Mouse (Mus musculus): Measurements from ENCODE around the gene Tekt4.

Gene Tekt4

DNA sequence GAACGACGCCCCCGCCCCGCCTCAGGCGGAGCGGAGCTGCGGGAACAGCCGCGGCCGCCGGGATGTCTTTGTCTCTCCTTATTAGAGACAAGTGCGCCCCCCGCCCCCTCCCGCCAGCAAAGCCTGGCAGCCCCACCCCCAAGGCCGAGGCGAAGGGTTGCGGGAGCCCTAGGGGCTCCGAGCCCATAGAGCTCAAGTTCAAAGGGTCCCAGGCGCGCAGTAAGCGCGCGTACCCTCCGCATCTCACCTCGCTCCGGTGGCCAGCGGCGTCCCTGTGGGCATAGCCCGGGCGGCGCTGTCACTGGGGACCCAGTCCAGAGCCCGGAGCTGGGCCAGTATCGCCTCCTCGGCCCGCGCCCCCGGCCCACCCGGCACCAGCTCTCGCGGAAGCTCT is 21.2 kb upstream of the Tekt4 start:
- DNase-seq (ENCODE audit: low spot score), result peak; percentile 43

DNA sequence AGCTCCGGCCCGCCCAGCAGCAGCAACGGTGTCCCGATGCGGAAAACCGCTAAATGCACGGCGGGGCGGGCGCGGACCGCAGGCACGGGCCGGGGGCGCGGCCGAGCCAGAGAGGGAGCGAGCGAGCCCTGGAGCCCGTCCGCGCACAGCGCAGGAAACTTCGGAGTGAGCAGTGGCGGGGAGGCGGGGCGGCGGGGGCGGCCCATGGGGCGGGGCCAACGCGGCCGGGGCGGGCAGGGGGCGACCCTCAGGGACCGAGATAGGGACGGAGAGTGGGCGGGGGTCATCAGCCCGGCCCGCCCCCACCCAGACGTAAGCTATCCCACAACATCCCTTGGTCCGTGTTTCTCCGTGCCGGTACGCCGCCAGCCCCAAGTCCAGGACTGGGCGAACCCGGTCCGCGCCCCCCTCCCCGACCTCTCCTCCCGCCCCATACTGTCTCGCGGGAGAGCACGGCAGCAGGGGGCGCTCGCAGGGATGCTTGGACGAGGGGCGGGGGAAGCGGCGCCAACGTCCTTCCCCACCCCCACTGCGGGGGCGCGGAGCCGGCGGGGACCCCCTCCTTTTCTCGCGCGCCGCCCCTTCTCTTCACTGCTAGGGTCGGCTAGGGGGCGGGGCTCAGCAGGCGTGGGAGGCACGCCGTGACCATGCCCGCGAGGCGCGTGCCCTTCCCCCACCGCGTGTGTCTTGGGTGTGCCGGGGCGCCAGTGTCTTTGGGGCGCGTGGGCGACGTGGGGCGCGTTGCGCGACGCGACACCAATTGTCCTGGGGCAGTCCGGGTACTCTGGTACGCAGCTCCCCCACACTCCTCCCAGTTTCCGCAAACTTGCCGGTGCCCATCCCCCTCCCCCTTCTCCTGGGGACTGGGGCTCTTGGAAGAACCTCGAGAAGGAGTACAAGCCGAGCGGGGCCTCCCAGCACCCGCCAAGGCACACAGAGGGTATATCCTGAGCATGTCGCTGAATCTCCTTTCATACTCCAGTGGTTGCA is 20.5 kb upstream of the Tekt4 start, which contains the start of gene Cacna1h:
Cacna1h (minus strand) TSS at position 167 of the 990 bp plus-strand sequence.
- peak; percentile 82 for DNase-seq (ENCODE audit: low spot score)

DNA sequence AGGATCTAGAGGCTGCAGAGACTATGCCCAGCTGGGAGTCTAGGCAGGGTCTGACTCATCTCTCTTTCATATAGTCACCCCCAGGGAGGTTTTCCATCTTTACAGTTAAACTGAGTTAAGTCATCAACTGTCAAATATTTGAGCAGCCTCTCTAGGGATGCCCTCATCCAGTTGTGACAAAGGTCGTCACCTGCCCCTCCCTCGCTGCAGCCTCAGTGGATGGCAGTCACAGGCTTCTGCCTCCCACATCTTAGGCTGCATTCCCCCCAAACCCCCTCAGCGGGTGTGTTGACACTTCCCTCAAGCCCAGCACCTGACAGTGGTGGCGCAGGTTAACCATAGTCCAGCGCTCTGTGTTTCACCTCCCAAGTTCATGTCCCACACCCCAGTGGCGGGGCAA is 13.0 kb upstream of the Tekt4 start:
- DNase-seq (ENCODE audit: low spot score), result no peak

DNA sequence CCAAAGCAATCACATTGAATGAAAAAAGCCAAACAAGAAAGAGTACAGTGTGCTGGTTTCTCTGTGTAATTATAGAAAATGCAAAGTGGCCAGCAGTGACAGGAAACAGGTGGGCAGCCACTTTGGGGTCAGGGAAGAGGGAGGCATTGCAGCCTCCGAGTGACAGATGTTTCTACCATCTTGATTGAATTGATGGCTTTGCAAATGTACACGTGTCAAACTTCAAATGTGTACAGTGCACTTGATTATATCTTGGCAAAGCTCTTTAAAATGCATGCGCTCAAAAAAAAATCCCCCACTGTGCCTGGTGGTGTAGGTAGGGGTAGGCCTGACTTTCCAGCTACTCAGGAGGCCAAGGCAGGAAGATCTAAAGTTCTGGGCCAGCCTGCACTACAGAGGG is 11.5 kb upstream of the Tekt4 start:
- DNase-seq (ENCODE audit: low spot score), result no peak

DNA sequence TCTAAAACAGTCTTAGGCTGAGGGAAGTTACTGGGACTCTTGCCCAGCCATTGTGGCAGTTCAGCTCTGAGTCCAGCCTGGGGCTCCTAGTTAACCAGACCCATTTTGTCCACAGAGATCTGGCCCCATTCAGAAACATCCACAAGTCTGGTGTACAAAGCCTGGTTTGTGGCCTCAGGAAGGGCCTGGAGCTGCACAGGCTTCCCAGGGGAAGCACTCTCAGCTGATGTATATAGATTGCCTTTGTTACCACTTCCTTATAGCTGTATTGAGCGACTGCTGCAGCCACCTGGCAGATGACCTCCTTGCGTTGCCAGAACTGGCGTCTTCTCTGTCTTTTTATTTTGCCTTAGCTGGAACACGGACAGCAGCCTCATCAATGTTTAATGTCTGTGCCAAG is 9.3 kb upstream of the Tekt4 start:
- no peak for DNase-seq (ENCODE audit: low spot score)

DNA sequence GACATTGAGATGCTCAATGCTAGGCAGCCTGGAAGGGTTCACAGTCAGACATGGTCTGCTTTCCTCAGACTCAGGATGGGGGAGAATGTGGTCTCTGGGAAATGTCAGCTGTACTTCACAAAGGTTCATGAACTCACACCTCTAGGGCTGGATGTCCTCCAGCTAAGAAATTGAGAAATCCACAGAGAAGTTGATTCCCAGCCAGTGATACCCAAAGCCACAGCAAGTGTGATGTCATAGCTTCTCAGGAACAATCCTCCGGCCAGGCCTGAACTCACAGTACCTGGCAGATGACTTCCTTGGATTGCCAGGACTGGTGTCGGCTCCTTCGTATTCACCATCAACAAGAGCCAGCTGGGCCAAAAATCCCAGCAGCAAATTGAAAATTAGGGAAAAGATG is 8.6 kb upstream of the Tekt4 start:
- DNase-seq (ENCODE audit: low spot score), result no peak

DNA sequence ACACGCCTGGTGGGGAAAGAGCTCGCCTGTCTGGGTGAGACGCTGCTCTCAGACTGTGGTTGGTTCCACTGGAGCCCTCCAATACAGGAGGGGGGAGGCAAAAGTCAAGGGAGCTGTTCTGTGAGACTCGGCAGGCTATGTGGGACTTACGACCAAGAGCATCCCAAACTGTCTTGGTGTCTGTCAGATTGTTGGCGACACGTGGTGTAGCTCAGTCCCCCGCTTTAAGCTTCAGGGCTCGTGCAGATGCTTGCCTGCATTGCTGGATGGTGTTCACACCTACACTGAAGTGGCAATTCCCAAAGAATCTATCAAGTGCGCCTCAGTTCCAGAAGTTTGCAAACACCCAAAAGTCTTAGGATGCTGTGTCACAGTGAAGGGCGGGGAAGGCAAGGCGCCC is 6.5 kb upstream of the Tekt4 start:
- DNase-seq (ENCODE audit: low spot score), result no peak

DNA sequence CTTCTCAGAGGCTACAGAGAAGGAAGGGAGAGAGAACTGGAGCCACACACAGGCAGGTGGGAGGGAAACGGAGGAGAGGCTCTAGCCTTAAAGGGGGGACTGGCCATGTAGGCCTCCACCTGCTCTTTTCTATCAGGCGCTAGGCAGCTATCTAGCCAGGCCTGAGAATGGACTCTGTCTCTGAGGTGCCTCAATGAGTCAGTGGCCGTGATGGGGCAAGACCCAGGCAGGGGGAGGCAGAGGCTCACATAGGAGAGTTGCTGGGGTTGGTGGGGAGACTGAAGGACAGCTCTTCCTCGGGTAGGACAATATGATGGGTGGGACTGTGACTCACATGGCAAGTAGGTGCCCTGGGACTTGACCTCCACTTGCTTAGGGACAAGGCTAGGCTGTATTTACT is 4.1 kb upstream of the Tekt4 start:
- no peak for DNase-seq (ENCODE audit: low spot score)

DNA sequence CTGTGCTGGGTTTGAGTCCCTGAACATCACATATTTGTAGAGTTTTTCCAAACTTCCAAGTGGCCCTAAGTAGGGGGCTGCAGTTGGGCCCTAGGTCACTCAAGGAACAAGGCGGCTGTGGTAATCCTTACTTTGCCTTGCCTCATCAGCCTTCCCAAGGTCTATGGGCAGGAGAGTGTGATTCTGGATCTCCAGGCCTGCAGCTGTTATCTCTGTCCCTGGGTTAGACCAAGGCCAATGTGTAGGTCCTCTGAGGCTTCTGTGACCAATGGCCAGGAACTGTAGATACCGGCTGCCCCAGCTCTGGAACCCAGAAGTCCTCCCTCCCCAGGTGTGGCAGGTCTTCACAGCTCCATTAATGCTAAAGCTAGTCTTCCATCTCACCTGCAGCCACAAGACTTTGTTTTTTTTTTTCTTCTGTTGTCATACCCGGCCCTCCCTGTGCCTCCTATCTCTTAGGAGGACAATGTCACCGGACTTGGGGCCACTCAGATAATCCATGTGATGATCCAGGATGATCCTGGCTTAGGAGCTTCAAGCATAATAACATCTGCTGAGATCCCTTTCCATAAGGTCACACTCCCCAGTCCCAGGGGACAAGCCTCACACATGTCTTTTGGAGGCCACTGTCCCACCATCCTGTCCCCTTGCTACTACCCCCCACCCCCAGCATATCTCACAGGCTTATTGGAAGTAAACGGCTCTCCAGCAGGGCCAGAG is 2.0 kb upstream of the Tekt4 start:
- no peak for DNase-seq (ENCODE audit: low spot score)

DNA sequence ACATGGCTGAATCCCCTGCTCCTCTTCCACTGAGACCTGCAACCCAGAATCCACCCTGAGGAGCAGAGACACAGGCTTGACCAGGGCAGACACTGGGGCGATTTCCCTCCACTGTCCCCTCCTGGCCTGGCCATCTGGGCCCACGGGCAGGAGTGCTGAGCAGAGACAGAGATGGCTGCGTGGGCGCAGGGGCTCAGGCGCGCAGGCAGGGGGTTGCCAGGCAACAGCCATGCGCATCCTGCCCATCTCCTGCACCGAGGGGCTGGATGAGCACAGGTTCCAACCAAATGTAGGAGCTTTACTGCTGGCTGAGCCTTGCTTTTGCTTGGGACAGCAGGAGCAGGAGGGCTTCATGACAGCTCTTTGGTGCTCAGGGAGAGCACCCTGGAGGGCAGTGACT is 2.1 kb downstream of the Tekt4 start:
- no peak for DNase-seq (ENCODE audit: low spot score)

DNA sequence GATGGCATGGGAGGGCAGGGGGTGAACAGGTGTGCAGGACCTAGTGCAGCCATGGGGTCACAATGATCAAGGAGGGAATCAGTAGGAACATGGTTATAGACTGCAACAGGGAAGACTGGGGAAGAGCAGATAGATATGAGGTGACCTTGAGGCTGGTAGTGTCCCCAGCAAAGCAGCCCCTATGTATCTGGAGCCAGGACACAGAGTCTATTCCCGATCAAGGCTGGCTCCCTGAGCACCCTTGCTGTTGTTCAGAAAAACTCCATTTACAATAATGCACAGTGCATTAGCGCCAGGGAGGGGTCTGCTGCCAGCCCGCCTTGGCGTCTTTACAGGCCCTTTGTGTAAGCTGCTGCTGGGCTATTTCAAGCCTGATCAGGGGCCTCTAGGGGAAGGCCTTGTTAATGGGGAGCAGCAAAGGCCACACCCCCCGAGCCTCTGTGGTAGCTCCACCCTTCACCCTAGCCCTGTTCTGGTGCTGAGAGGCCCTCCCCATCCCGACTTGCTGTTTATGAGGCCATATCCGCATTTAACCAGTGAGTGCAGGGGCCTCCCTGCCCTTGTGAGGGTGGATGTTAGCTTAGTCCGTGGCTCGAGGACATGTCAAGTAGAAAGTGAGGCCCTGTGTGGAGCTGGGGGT is 7.9 kb downstream of the Tekt4 start:
- peak; percentile 44 for DNase-seq (ENCODE audit: low spot score)

DNA sequence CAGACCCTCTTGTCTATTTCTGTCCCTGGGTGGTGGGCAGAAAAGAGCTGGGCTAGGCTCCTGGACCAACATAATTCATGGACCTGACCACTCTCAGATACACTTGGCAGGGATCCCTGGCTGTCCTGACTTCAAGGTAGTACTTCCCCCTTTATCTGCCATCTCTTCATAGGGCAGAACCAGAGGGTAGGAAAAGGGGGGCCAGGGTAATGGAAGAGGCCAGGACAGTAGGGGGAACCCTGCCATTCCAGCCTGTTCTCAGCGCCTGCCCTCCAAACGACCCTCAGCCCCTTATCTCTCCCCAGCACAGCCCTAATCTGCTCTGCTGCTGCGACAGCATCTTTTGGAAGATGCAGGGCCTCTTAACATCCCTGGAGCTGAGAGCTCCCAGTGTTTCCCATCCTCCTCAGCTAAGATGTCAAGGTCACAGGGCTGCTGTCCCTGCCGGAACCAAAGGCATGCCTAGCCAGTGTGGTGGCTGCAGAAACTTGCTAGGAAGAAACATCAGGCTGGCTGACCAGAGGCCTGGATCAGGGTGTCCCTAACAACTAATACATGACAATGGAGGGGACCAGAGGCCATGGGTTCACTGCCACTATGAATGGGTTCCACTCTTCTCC is 9.0 kb downstream of the Tekt4 start:
- DNase-seq (ENCODE audit: low spot score), result no peak

DNA sequence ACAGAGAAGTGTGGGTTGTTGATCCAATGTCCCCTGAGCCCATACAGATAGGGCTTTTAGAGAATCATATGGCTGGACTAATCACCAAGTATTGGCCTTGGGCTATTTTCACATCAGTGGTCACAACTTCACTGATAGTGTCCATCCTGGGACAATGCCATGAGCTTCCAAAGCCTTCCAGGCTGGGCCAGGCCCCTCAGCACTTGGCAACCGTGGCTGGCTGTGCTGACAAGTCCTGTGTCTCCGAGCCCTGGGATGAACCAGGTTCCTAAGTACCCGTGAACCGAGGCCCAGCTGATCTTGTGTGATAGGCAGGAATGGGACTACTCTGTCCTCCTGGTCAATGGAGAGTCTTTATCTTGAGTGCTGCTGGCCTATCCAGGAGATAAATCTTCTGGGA is 9.7 kb downstream of the Tekt4 start:
- DNase-seq (ENCODE audit: low spot score), result no peak

DNA sequence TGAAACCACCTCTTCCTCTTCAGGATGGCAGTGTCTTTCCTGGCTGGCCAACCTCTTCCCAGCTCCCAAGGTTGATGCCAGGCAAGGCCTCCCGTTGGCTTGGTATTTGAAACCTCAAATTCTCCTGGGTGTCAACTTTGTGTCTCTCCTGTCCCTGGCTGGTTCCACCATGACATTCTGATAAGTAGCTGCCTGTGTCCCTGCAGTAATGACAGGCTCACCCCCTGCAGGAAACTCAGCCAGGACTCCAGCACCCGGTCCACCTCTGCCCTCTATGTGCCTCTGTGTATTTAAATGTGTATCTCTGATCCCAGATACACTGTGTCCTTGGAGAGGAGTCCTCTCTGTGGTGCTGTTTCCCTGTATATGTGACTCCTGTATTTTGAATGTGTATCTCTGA is 11.8 kb downstream of the Tekt4 start:
- DNase-seq (ENCODE audit: low spot score), result no peak

DNA sequence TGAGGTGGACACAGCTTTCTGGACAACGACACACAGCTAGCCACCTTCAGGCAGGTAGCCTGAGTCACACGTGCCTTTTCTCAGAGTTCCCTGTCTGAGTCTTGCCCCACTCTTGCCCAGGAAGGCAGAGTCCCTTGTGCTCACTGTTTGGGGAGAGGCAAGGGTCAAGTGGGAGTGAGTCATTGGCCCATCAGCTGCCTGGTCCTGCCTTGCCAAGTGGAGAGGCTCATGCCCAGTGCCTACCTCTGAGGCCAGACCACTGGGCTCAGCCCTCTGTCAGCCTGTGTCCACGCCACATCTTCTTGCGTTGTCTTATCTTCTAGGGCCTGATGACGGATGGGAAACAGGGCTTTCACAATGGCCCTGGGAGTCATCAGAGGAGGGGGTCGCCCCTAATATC is 13.4 kb downstream of the Tekt4 start:
- no peak for DNase-seq (ENCODE audit: low spot score)

DNA sequence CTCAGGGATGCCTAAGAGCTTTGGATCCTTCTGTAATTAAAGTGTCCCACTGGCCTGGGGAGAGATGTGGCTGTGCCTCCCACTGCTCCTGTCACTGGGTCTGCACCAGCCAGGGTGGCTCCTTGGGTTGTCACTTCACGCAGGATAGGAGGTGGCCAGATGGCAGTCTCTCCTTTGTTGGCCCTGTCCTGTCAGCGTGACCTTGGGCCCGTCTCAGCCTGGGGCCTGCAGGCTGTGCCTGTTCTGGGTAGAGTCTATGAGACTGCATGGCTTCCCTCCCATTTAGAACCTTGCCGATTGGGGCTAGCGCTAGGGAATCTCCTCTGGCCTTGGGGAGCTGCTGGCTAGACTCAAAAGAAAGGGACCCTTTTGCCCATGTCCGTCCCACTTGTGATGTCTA is 13.9 kb downstream of the Tekt4 start:
- no peak for DNase-seq (ENCODE audit: low spot score)

DNA sequence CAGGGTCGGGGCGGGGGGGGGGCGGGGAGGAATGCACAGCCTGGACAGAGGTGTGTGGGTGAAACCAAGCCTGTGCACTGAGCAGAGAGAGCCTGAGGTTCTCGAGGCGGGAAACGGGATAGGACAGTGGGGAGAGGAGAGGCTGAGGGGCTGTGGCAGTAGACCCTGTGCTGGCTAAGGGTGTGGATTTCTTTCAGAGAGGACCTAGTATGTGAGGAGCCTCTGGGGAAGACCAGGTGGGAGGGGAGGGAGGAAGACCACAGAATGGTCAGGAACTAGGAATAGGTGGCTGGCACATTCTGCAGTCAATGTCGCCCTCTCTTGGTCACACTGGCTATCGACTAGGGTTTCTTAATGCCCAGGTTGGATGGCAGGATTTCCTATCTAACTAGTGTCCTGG is 15.4 kb downstream of the Tekt4 start:
- DNase-seq (ENCODE audit: low spot score), result peak; percentile 89

DNA sequence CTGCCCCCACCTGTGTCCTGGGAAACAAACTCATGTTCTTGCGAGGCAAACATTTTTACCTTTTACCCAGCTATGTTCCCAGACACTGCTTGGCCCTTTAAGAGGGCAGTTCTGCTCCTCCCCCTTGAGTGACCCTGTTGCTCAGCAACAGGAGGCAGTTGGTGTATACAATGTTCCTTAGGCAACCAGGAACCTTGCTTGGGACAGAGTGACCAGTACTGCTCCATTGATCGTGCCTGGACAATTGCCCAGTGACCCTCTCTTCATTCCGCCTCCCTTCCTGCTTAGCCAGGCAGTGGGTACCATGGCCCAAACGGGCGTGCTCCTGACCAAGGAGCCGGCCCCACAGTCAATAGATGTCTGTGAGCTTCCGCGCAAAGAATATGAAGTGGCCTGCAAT is 17.0 kb downstream of the Tekt4 start:
- DNase-seq (ENCODE audit: low spot score), result peak; percentile 65

DNA sequence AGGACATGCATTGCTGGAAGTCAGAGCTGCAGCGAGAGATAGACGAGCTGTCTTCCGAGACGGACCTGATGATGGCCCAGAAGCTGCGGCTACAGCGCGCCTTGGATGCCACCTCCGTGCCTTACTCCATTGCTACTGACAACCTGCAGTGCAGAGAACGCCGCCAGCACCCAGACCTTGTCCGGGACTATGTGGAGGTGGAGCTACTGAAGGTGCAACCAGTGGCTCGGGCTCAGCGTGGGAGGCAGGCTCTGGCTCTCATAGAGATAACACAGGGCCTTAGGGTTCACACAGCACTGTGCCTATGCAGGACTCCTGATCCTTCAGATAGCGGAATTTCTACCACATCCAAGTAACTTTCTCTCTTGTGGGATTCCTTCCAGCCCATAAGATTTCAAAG is 17.6 kb downstream of the Tekt4 start:
- no peak for DNase-seq (ENCODE audit: low spot score)

DNA sequence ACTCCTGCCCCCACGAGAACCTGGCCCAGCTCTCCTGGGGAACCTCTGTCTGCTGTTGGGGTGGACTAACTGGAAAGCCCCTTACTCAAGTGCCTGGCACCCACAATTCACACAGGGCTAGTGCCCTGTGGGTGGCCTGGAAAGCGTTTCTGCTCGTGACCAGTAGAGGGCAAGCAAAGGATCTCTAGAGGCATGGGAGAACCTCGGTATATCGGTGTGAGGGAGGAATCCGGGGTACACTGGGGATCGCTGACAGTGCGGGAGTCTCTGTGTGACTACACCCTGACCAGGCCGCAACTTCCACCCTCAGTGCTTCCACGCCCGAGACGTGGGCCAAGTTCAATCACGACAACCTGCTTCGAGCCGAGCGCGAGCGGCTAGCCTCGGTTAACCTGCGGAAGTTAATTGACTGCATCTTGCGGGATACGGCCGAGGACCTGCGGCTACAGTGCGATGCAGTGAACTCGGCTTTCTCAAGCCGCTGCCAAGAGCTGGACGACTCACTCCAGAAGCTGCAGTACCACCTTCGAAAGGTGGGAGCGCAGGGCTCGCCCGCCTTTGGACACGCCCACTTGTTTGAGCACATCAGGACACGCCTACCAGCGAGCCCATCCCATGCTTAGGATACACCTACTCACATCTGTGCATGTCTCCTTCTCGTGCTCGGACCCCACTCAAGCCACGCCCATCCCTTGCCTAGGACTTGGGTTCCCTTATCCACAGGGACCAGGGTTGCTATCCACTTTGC is 20.1 kb downstream of the Tekt4 start:
- DNase-seq (ENCODE audit: low spot score), result peak; percentile 85

DNA sequence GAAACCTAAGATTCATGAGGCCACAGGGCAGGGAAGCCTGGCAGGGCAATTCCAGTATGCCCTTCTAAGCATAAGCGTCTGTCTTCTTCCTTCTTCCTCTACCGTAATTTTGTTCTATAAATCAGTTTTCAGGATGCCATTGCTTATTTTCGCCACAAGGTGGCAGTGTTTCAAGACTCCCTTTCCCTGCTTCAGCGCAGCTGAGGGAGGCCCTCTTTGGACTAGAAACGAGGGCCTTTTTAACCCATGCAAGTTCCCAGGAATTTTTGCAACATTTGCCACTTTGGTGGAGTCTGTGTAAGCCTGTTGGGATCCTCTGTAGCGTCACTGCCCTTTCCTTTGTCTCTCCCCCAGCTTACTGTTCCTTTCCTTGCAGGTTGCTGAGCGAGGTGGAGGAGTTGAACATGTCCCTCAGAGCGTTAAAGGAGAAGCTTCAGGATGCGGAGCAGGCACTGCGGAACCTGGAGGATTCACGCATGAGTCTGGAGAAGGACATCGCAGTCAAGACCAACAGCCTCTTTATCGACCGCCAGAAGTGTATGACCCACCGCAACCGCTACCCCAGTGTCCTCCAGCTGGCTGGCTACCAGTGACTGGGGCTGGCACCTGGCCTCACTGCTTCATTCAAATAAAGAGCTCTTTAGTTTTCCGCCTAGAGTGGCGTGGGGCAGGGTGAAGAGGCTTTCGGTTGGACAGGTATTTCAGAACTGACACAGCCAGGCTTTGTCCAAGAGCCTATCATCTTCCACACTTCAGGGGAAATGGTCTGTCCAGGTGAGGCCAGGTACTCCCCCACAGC is 21.7 kb downstream of the Tekt4 start:
- DNase-seq (ENCODE audit: low spot score), result peak; percentile 85

All from embryo, embryonic 10.5 days (tissue).